Mouse (Mus musculus) heart, postnatal 0 days (tissue): ENCODE measurements around the gene Arhgap23.

Source experiments
- CTCF ChIP-seq: IDR thresholded peaks from 2 replicates; pipeline ENCODE4 v1.5.1; 2016; ENCODE audit warnings: antibody characterized with exemption, control low read depth, low read depth
- EP300 ChIP-seq: IDR thresholded peaks from 2 replicates; pipeline ENCODE4 v1.6.1; 2016; ENCODE audit warnings: antibody characterized with exemption, low read depth

DNA sequence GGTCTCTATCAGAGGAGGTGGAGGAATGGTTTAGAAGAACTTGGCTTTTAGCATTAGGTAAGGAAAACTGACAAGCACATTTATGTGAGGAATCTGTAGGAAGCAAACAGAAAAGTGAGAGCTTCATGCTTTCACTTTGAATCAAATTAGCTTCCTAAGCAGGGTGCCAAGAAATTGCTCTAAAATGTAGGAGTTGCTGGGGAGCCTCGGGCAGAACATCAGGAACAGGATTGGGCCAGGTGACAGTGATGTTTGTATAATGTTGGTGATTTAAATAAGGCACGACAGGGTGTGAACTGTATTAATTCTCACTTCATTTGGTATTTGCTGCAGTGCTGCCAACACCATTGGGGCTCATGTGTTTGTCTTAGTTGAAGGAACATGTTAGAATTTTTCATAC is 31.6 kb upstream of the Arhgap23 start:
- TF ChIP-seq CTCF (no peak), EP300 (no peak)
